Mouse (Mus musculus): ENCODE results near the gene Parg. TPM values are rescaled to one million over a fixed set of nuclear protein-coding genes. Genes with fewer than 3 reads are reported as not detected.

Gene Parg
- polyA plus RNA-seq, 1 experiment from 2014 or later: 38.6 TPM

DNA sequence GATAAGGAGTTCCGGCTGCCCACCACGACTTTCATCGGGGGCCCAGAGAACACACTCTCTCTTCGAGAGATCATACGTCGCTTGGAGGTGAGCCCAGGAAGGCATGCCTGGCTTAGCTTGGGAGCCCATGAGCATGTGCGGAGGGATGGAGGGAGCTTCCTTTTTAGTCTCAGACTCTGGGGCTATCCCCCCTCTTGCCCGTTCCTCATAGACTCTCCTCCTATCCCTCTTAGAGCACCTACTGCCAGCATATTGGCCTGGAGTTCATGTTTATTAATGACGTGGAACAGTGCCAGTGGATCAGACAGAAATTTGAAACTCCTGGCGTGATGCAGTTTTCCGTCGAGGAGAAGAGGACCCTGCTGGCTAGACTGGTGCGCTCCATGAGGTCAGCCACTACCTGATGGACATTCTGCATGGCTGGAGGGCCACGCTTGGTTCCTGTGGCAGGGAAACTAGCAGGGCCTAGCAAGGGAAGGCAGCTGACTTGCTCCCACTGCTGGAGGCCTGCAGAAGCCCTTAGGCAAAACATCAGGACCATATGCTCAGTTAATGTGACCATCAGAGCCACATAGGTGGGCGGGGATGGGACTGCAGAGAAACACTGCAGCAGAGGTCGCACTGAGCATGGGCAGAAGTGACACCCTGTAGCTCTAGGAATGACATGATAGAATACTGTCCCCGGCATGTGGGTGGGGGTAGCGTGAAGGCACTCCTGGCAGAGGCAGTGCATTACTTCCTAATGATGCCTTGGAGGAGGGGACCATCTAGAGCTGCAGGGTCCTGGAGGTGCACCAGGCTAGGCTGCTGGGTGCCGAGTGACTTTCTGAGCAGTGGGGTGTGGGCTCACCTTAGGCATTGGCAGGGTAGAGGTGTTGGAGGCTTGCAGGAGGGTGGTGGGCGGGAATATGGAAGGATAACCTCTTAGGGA lies 131.0 kb downstream of the Parg start:
- no peak overlapping the region for H3K27ac ChIP-seq
- H3K4me3 ChIP-seq: no peak overlapping the region
- peaks cover 37% of the 10 kb centered on the region for H3K36me3 ChIP-seq
- no peaks in the 10 kb centered on the region for H3K9me3 ChIP-seq
- H3K4me1 ChIP-seq (replicated peaks): peaks cover 26% of the 10 kb centered on the region
- WGBS: 75% methylated on average over 20 of the region's 20 CpGs
- H3K9ac ChIP-seq: no peak overlapping the region
- no peak for ATAC-seq (ENCODE audit: low FRiP score)
- H3K4me2 ChIP-seq: no peak overlapping the region
- no peaks in the 10 kb centered on the region for H3K27me3 ChIP-seq

DNA sequence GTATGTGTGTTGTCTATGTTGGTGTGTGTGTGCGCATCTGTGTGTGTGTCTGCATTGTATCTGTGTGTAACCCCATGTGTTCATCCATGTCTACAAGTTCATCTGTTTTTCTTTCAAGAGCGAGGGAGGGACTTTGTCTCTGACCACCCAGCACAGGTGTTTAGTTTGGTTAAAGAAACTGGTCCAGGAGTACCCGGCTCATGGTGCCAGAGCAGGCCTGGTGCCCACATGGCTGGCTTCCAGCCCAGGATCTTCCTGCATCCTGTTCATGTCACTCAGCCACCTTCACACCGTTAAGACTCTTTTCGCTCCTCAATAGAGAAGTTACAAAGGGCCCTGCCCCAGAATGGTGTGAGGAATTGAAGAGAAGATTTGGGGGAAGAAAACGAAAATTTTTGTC lies 134.3 kb downstream of the Parg start:
- no peak overlapping the region for H3K9ac ChIP-seq
- no peaks in the 10 kb centered on the region for H3K27me3 ChIP-seq
- H3K36me3 ChIP-seq: peaks cover 69% of the 10 kb centered on the region
- H3K9me3 ChIP-seq: no peaks in the 10 kb centered on the region
- peaks cover 17% of the 10 kb centered on the region for H3K4me1 ChIP-seq (replicated peaks)
- H3K4me2 ChIP-seq: no peak overlapping the region
- no peak for ATAC-seq (ENCODE audit: low FRiP score)
- no peak overlapping the region for H3K27ac ChIP-seq
- no peak overlapping the region for H3K4me3 ChIP-seq
- 83% methylated on average over 6 of the region's 6 CpGs for WGBS

DNA sequence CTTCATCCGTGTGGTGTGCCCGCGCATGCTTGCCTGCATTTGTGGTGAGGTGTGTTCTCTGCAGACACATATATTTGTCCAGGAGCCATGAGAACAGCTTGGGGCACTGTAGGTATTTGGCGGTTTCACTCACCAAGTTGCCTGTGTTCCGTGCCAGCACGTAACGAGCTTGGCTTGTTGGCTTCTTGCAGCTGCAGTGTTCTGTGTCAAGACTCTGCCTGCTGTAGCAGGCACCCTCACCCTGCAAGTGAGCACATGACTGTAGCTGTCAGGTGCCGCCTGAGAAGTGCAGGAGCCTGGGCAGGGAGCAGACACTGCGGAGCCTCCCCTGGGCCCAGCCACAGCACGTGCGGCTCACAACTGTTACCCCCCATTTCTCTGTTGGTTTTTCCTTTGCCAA lies 134.8 kb downstream of the Parg start:
- ATAC-seq (ENCODE audit: low FRiP score): no peak

DNA sequence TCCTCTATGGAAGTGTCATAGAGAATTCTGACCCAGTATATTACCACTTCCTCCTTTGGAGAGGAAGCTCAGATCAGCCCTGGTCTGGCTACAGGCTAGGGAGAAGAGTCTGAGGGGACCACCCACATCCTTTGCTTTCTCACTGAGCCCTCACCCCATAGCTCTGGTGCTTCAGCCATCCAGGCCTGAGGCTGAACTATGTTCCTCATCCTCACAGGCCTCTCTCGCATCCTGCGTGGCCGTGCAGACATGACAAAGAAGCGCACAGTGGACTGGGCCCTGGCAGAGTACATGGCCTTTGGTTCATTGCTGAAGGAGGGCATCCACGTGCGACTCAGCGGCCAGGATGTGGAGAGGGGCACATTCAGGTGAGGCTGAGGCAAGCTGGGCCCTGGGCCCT lies 140.1 kb downstream of the Parg start:
- Histone ChIP-seq H3K4me2 (no peak overlapping the region), H3K27me3 (no peaks in the 10 kb centered on the region), H3K9me3 (no peaks in the 10 kb centered on the region), H3K27ac (no peak overlapping the region), H3K4me1 (replicated peaks) (peaks cover 3% of the 10 kb centered on the region; the same call in 1 of the 2 replicates), H3K36me3 (peaks cover 95% of the 10 kb centered on the region), H3K9ac (no peak overlapping the region), H3K4me3 (no peak overlapping the region)
- WGBS: 98% methylated on average over 7 of the region's 7 CpGs
- ATAC-seq (ENCODE audit: low FRiP score): no peak

More for the DNA sequence above, 134.8 kb downstream of the Parg start:
- H3K4me1 ChIP-seq (replicated peaks): peaks cover 17% of the 10 kb centered on the region
- H3K36me3 ChIP-seq: peaks cover 74% of the 10 kb centered on the region
- H3K4me3 ChIP-seq: no peak overlapping the region
- H3K27ac ChIP-seq: no peak overlapping the region
- H3K9ac ChIP-seq: no peak overlapping the region
- no peaks in the 10 kb centered on the region for H3K27me3 ChIP-seq
- WGBS: 79% methylated on average over 11 of the region's 11 CpGs
- H3K9me3 ChIP-seq: no peaks in the 10 kb centered on the region
- no peak overlapping the region for H3K4me2 ChIP-seq

DNA sequence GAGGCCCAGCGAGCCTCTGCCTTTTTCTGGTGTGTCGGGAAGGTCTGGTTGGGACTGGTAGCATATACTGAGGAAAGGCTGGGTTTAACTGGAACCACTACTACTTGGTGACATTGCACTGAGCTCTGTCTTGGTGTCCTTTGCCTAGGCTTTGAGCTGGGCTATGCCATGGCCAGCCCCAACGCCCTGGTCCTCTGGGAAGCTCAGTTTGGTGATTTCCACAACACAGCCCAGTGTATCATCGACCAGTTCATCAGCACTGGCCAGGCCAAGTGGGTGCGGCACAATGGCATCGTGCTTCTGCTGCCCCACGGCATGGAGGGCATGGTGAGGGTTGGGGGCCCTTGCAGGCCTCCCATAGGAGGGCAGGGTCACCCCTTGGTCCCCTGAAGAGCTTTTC lies 142.4 kb downstream of the Parg start:
- Histone ChIP-seq H3K27me3 (no peaks in the 10 kb centered on the region), H3K36me3 (peaks cover 91% of the 10 kb centered on the region), H3K4me3 (no peak overlapping the region), H3K9me3 (no peaks in the 10 kb centered on the region), H3K4me2 (no peak overlapping the region), H3K4me1 (replicated peaks) (no peaks in the 10 kb centered on the region), H3K27ac (no peak overlapping the region), H3K9ac (no peak overlapping the region)
- 96% methylated on average over 7 of the region's 7 CpGs for WGBS
- ATAC-seq (ENCODE audit: low FRiP score): no peak

DNA sequence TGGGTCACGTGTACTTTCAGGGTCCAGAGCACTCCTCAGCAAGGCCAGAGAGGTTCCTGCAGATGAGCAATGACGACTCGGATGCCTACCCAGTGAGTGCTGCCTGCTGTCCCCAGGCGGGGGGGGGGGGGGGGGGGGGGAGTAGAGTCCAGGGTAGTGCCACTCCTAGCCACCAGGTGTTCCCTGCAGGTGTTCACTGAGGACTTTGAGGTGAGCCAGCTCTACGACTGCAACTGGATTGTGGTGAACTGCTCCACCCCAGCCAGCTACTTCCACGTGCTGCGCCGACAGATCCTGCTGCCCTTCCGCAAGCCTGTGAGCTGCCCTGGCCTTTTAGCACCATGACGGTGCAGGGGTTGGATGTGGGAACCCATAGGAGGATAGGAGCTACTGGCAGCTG lies 142.9 kb downstream of the Parg start:
- ATAC-seq (ENCODE audit: low FRiP score): no peak
- Histone ChIP-seq H3K27me3 (no peaks in the 10 kb centered on the region), H3K9ac (no peak overlapping the region), H3K27ac (no peak overlapping the region), H3K9me3 (no peaks in the 10 kb centered on the region), H3K4me3 (no peak overlapping the region), H3K4me2 (no peak overlapping the region), H3K36me3 (peaks cover 86% of the 10 kb centered on the region), H3K4me1 (replicated peaks) (no peaks in the 10 kb centered on the region)
- WGBS: 85% methylated on average over 9 of the region's 10 CpGs

Other genes starting within 250 kb of the Parg start
- gene Galnt15, start 173.0 kb upstream of the Parg start, polyA plus RNA-seq (2015; fragmentation: Nextera tagmentation; extraction: Ambion mirVana): 0.19 and 0.22 TPM in 2 replicates
- gene Oxnad1, start 116.6 kb upstream of the Parg start, polyA plus RNA-seq (2015; fragmentation: Nextera tagmentation; extraction: Ambion mirVana): 17.7 and 24.5 TPM in 2 replicates
- gene Dph3, start 116.2 kb upstream of the Parg start, polyA plus RNA-seq (2015; fragmentation: Nextera tagmentation; extraction: Ambion mirVana): 72.1 and 80.2 TPM in 2 replicates
- not detected in 2 replicates for gene Msmb, start 59.9 kb upstream of the Parg start, polyA plus RNA-seq (2015; fragmentation: Nextera tagmentation; extraction: Ambion mirVana)
- gene Ncoa4, start 42.1 kb upstream of the Parg start, polyA plus RNA-seq (2015; fragmentation: Nextera tagmentation; extraction: Ambion mirVana): 93.0 and 93.5 TPM in 2 replicates
- gene Timm23, start 51 bp upstream of the Parg start, polyA plus RNA-seq (2015; fragmentation: Nextera tagmentation; extraction: Ambion mirVana): 218 and 235 TPM in 2 replicates
- 21.8 and 24.9 TPM in 2 replicates for gene Ogdhl, start 120.1 kb downstream of the Parg start, polyA plus RNA-seq (2015; fragmentation: Nextera tagmentation; extraction: Ambion mirVana)
- gene 1700024G13Rik, start 186.4 kb downstream of the Parg start, polyA plus RNA-seq (2015; fragmentation: Nextera tagmentation; extraction: Ambion mirVana): 0.31 and 1.8 TPM in 2 replicates

All from hindbrain, embryonic 13.5 days (tissue).